Mouse (Mus musculus) midbrain, embryonic 10.5 days (tissue): ENCODE data around the gene Copa. TPM values are rescaled to one million over a fixed set of nuclear protein-coding genes. Genes with fewer than 3 reads are reported as not detected.

Source experiments
- DNase-seq: peaks from one replicate; pipeline ENCODE4 v3.0.0-alpha.2; 2017; ENCODE audit warnings: low spot score
- H3K27ac ChIP-seq: fragments of 300-500 bp; sonication (generic); replicated peaks from 2 replicates; pipeline ENCODE4 v1.5.1; 2016; ENCODE audit warnings: mild to moderate bottlenecking
- H3K27me3 ChIP-seq: fragments of 300-500 bp; sonication (generic); 2 replicates; pipeline ENCODE4 v1.6.1; 2016; ENCODE audit warnings: low read depth, mild to moderate bottlenecking; ENCODE audit not compliant: poor library complexity, severe bottlenecking
- H3K36me3 ChIP-seq: fragments of 300-500 bp; sonication (generic); 2 replicates; pipeline ENCODE4 v1.6.1; 2016; ENCODE audit warnings: mild to moderate bottlenecking, moderate library complexity
- H3K4me1 ChIP-seq: fragments of 300-500 bp; sonication (generic); 2 replicates; pipeline ENCODE4 v1.6.1; 2016
- H3K4me3 ChIP-seq: fragments of 300-500 bp; sonication (generic); 2 replicates; pipeline ENCODE4 v1.5.1; 2016; ENCODE audit warnings: mild to moderate bottlenecking, moderate library complexity
- H3K9me3 ChIP-seq: fragments of 300-500 bp; sonication (generic); replicated peaks from 2 replicates; pipeline ENCODE4 v1.6.1; 2016; ENCODE audit warnings: mild to moderate bottlenecking
- WGBS: fragments of 180-500 bp; shearing (Covaris S2); methylation state at CpG from one replicate; pipeline ENCODE4 v1.1.7; 2016; 5-methylcytosine and 5-hydroxymethylcytosine counted together
- polyA plus RNA-seq: library from polyadenylated mRNA; unstranded; fragments of >200 nt; fragmentation: Nextera tagmentation; extraction: Ambion mirVana; gene quantifications from 2 replicates; pipeline ENCODE4 v1.2.1, GENCODE M21; 2016

Gene Copa
- polyA plus RNA-seq, 1 experiment from 2014 or later = 175 TPM

DNA sequence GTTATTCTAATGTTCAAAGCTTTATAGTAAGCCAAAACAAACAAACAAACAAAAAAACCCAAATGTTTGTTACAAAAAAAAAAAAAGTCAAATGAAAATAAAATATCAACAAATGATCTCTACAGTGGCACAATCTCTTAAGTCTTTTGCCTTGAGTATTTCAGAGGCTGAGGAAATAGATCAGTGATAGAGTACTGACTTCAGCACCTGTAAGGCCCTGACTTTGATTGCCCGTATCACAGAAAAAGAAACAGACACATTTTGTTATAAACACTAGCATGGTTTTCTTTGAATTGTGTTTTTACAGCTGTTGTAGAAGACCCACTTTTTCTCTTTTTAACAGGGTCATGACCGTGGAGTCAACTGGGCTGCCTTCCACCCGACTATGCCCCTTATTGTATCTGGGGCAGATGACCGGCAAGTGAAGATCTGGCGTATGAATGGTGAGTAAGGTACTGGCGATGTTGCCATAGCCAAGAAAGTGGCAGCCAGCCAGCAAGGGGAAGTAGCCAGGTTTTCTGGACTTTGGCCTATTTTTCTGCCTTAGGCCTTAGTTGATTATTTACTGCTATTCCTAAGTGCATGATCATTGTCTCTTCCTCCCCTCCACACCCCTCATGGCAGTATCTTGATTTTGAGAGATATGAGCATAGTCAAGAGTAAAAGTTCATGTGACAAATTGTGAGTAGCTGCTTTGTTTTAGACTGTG is 17.1 kb downstream of the Copa start:
- no peaks in the 10 kb centered on the region for H3K27me3 ChIP-seq
- H3K4me3 ChIP-seq = no peak overlapping the region
- WGBS = 90% methylated on average over 6 of the region's 6 CpGs
- no peaks in the 10 kb centered on the region for H3K9me3 ChIP-seq
- H3K36me3 ChIP-seq = peaks cover 97% of the 10 kb centered on the region
- no peak overlapping the region for H3K27ac ChIP-seq
- DNase-seq = no peak
- peaks cover 12% of the 10 kb centered on the region for H3K4me1 ChIP-seq

GRCm38 (mm10) chr1:172103619-172104018 is 21.3 kb downstream of the Copa start:
- no peak overlapping the region for H3K4me3 ChIP-seq
- 93% methylated on average over 4 of the region's 4 CpGs for WGBS
- no peak for DNase-seq
- H3K4me1 ChIP-seq = no peaks in the 10 kb centered on the region
- H3K27me3 ChIP-seq = no peaks in the 10 kb centered on the region
- H3K9me3 ChIP-seq = no peaks in the 10 kb centered on the region
- H3K27ac ChIP-seq = no peak overlapping the region
- peaks cover 99% of the 10 kb centered on the region for H3K36me3 ChIP-seq

DNA sequence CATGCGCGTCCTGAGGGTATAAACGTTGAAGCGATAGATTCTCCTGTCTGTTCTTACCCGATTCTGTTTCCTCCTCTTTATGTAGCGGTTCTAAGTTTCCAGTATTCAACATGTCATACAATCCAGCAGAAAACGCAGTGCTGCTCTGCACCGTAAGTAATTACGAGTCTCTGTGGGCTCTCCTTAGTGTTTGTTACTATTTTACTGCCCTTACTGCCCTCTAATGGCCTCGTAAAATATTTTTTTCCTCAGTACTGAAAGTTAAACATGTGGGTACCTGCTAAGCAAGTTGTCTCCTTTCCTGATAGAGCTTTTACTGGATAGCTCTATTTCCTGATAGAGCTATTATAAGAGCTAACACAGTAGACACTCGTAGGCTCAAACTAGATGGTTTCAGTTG is 22.8 kb downstream of the Copa start:
- no peak overlapping the region for H3K27ac ChIP-seq
- WGBS = 86% methylated on average over 11 of the region's 11 CpGs
- DNase-seq = no peak
- H3K36me3 ChIP-seq = peaks cover 99% of the 10 kb centered on the region
- H3K4me1 ChIP-seq = no peaks in the 10 kb centered on the region
- H3K9me3 ChIP-seq = no peaks in the 10 kb centered on the region
- H3K27me3 ChIP-seq = no peaks in the 10 kb centered on the region
- no peak overlapping the region for H3K4me3 ChIP-seq

DNA sequence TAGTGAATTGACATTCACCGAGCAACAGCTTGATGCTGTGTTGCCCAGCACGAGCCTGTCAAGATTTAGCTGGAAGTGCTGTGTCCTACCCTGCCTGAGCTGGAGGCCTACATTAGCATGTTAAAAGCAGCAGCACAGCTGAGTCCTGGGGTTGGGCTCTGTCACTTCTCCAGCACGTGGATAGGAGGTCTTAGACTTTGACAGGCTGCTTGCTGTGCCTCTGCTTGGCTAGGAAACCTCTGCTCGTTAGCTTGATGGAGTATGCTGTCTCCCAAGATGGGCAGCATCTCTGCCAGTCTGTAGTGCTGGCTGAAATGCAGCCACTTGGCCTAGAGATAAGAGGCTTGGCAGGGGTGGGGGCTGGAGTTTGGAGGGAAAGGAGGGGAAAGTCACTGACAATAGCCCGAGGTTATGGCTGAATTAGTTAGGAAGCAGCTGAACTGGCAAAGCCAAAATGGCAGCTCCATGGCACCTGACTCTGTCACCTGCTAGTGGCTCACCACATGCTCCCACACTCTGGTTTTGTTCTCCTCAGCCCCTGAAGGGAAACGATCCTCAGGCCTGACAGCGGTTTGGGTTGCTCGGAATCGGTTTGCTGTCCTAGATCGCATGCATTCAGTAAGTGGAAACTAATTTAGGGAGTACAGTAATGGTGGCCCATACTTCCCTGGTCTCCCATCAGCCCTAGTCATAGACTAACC is 25.6 kb downstream of the Copa start:
- Histone ChIP-seq H3K9me3 (no peaks in the 10 kb centered on the region), H3K27me3 (no peaks in the 10 kb centered on the region), H3K4me1 (no peaks in the 10 kb centered on the region), H3K36me3 (peaks cover 99% of the 10 kb centered on the region), H3K4me3 (no peak overlapping the region), H3K27ac (no peak overlapping the region)
- no peak for DNase-seq
- 78% methylated on average over 10 of the region's 10 CpGs for WGBS

DNA sequence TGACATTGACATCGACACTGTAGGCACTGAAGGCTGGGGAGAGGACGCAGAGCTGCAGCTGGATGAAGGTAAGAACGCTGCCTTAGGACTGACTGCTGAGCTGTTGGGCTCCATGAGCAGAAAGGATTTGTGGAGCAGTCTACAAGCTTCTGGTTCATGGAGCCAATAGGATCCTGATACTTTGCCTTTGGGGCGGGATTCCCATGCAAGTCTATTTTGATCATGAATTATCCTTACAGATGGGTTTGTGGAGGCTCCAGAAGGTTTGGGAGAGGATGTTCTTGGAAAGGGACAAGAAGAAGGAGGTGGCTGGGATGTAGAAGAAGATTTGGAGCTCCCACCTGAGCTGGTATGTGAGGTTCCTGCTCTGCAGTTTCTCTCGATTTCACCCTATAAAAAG is 34.6 kb downstream of the Copa start:
- H3K4me3 ChIP-seq = no peak overlapping the region
- no peaks in the 10 kb centered on the region for H3K4me1 ChIP-seq
- H3K27me3 ChIP-seq = no peaks in the 10 kb centered on the region
- peaks cover 100% of the 10 kb centered on the region for H3K36me3 ChIP-seq
- DNase-seq = no peak
- H3K27ac ChIP-seq = no peak overlapping the region
- H3K9me3 ChIP-seq = no peaks in the 10 kb centered on the region
- 93% methylated on average over 5 of the region's 5 CpGs for WGBS

- Histone ChIP-seq H3K27ac (no peak overlapping the region), H3K9me3 (no peaks in the 10 kb centered on the region), H3K4me1 (no peaks in the 10 kb centered on the region), H3K27me3 (no peaks in the 10 kb centered on the region), H3K4me3 (no peak overlapping the region), H3K36me3 (peaks cover 98% of the 10 kb centered on the region)
- 83% methylated on average over 6 of the region's 6 CpGs for WGBS
- no peak for DNase-seq
Measured at GRCm38 (mm10) chr1:172119100-172119499, 36.8 kb downstream of the Copa start.

DNA sequence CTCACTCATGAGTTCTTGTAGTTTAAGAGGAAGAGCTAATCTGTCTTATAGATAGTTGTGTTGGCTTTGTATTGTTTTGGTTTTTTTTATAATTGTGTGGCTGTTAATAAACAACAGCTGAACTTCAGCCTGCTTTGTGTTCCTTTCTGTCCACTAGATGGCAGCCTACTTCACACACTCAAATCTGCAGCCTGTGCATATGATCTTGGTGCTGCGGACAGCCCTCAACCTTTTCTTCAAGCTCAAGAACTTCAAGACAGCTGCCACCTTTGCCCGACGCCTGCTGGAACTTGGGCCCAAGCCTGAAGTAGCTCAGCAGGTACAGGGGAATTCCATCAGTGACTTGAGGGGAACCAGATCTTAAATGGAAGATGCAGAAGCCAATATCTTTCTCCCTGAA is 37.4 kb downstream of the Copa start:
- Histone ChIP-seq H3K9me3 (no peaks in the 10 kb centered on the region), H3K27me3 (no peaks in the 10 kb centered on the region), H3K4me3 (no peak overlapping the region), H3K4me1 (no peaks in the 10 kb centered on the region), H3K36me3 (peaks cover 92% of the 10 kb centered on the region), H3K27ac (no peak overlapping the region)
- 57% methylated on average over 3 of the region's 3 CpGs for WGBS
- DNase-seq = no peak

DNA sequence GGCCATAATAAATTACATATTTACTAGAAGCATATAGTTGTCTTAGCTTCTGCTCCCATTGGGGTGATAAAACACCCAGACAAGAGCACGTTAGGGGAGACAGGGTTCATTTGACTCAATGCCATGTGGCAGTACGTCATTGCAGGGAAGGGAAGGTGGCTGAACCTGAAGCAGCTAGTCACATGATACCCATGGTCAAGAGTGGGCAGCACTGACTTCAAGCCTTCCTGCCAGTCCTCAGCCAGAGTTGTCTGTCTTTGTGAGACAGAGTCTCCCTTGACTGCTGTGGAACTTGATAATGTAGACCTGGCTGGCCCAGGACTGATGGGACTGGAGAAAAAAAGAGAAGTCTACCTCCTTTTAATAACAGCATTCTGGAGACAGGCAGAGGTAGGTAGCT is 40.3 kb downstream of the Copa start:
- 85% methylated on average over 2 of the region's 2 CpGs for WGBS
- Histone ChIP-seq H3K4me3 (no peak overlapping the region), H3K9me3 (no peaks in the 10 kb centered on the region), H3K27me3 (no peaks in the 10 kb centered on the region), H3K36me3 (peaks cover 62% of the 10 kb centered on the region), H3K27ac (no peak overlapping the region), H3K4me1 (peaks cover 11% of the 10 kb centered on the region)
- DNase-seq = no peak

DNA sequence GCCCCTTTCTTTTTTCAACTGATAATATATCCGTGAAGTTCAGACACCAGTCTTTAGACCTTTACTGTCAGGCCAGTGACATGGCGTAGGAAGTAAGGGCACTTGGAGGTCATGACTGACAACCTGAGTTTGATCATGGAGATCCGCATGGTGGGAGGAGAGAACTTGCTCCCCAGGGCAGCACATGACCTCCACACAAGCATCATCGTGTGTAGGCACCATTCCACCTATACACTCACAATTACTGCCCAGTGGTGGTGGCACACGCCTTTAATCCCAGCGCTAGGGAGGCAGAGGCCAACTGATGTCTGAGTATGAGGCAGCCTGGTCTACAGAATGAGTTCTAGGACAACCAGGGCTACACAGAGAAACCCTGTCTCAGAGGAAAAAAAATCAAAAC is 42.2 kb downstream of the Copa start:
- Histone ChIP-seq H3K36me3 (peaks cover 56% of the 10 kb centered on the region), H3K4me3 (no peak overlapping the region), H3K4me1 (peaks cover 14% of the 10 kb centered on the region), H3K27ac (no peak overlapping the region), H3K9me3 (no peaks in the 10 kb centered on the region), H3K27me3 (no peaks in the 10 kb centered on the region)
- DNase-seq = no peak
- WGBS = 89% methylated on average over 6 of the region's 6 CpGs

- H3K36me3 ChIP-seq = peaks cover 55% of the 10 kb centered on the region
Measured at GRCm38 (mm10) chr1:172126376-172127347, 44.3 kb downstream of the Copa start, which contains the start of gene Pex19. TSS of gene Pex19 (plus strand) at chr1:172126755.

DNA sequence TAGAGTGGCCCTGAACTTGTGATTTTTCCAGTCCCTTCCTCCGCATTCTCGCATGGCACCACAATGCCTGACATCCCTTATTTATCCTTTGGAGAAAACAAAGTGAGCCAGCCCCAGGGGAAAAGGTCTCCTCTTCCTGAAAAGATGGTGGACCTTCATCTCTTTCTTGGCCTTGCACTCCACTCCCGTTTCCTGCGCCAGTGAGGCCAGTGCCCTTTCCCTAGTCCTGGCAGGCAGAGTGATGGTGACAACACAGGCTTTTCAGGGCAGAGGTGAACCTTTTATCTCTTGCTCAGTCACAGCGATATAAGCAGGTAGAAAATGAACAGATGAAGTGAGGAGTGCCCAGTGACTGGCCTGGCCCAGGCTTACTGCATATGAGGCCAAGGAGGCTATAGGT is 45.2 kb downstream of the Copa start:
- DNase-seq = no peak
- Histone ChIP-seq H3K9me3 (no peaks in the 10 kb centered on the region), H3K27me3 (no peaks in the 10 kb centered on the region), H3K27ac (peak overlapping the region; percentile 91; the same call in 1 of the 2 replicates), H3K4me1 (peaks cover 14% of the 10 kb centered on the region), H3K36me3 (peaks cover 55% of the 10 kb centered on the region), H3K4me3 (peak overlapping the region; percentile 87)
- WGBS = 59% methylated on average over 5 of the region's 5 CpGs

More at GRCm38 (mm10) chr1:172126376-172127347, 44.3 kb downstream of the Copa start, which contains the start of gene Pex19:
- Histone ChIP-seq H3K27ac (peak within 1 kb of the TSS; percentile 91), H3K4me3 (peak within 1 kb of the TSS; percentile 87), H3K9me3 (no peaks in the 10 kb centered on the region), H3K27me3 (no peaks in the 10 kb centered on the region), H3K4me1 (peaks cover 14% of the 10 kb centered on the region)
- WGBS = under 1% methylated on average over 42 of the region's 42 CpGs
- DNase-seq = peak; percentile 92

GRCm38 (mm10) chr1:172128563-172128962 is 46.2 kb downstream of the Copa start:
- WGBS = 93% methylated on average over 15 of the region's 15 CpGs
- Histone ChIP-seq H3K4me3 (no peak overlapping the region), H3K27ac (no peak overlapping the region), H3K27me3 (no peaks in the 10 kb centered on the region), H3K36me3 (peaks cover 55% of the 10 kb centered on the region), H3K4me1 (peaks cover 14% of the 10 kb centered on the region), H3K9me3 (no peaks in the 10 kb centered on the region)
- no peak for DNase-seq
